Mouse (Mus musculus): ENCODE results near the gene Znrd1. TPM values are rescaled to one million over a fixed set of nuclear protein-coding genes. Genes with fewer than 3 reads are reported as not detected.
A peak's percentile ranks its signal among the peaks of the same experiment; 100 is the strongest.

Gene Znrd1
- polyA plus RNA-seq, 1 experiment = 58.7 TPM

- H3K36me3 ChIP-seq (ENCODE audit: control insufficient read depth, insufficient read depth, low read length) = peaks cover 6% of the 10 kb centered on the region
- WGBS = 10% methylated on average over 9 of the region's 9 CpGs
- no peak overlapping the region; the same call in 1 of the 2 replicates for H3K27ac ChIP-seq (ENCODE audit: control insufficient read depth, insufficient read depth, low read length)
- peak; percentile 60 for DNase-seq
- peaks cover 28% of the 10 kb centered on the region for H3K4me1 ChIP-seq (replicated peaks; ENCODE audit: control insufficient read depth, insufficient read depth, low read length)
- no peak for TF ChIP-seq POLR2A (IDR thresholded peaks at IDR 0.05; ENCODE audit: control insufficient read depth, extremely low read depth, insufficient read depth, low read length, poor library complexity)
- no peak for TF ChIP-seq CTCF (IDR thresholded peaks at IDR 0.05; ENCODE audit: borderline replicate concordance, control insufficient read depth, extremely low read depth, insufficient read depth, low read length, poor library complexity)
- peaks cover 8% of the 10 kb centered on the region; the same call in 1 of the 2 replicates for H3K27me3 ChIP-seq (ENCODE audit: control insufficient read depth, insufficient read depth, low read length)
- no peak overlapping the region for H3K4me3 ChIP-seq (ENCODE audit: control insufficient read depth, insufficient read depth, low read length)
These were observed 14.1 kb downstream of the Znrd1 start for GRCm38 (mm10) chr17:36944121-36944775.

DNA sequence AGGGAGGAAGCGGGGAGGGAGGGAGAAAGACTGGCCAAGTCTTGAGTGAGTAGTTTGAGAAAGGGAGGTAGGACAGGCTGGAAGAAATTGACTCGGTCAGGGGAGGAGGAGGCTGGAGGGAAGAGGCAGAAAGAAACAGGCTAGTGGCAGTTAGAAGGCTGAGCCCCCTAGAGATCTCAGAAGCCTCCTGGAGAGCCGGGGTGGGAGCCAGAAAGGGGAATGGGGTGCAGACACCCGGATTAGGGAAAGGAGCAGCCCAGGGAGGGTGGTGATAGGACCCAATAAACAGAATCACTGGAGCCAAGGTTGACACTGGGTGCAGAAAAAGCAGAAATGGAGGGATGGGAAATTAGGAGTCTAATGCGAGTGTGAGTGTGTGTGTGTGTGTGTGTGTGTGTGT is 14.7 kb downstream of the Znrd1 start:
- peak overlapping the region; percentile 17 for H3K4me3 ChIP-seq (ENCODE audit: control insufficient read depth, insufficient read depth, low read length)
- peaks cover 8% of the 10 kb centered on the region; the same call in 1 of the 2 replicates for H3K27me3 ChIP-seq (ENCODE audit: control insufficient read depth, insufficient read depth, low read length)
- H3K27ac ChIP-seq (ENCODE audit: control insufficient read depth, insufficient read depth, low read length) = no peak overlapping the region
- no peak for DNase-seq
- WGBS = 14% methylated on average over 5 of the region's 5 CpGs
- TF ChIP-seq POLR2A (IDR thresholded peaks at IDR 0.05; ENCODE audit: control insufficient read depth, extremely low read depth, insufficient read depth, low read length, poor library complexity) = no peak
- TF ChIP-seq CTCF (IDR thresholded peaks at IDR 0.05; ENCODE audit: borderline replicate concordance, control insufficient read depth, extremely low read depth, insufficient read depth, low read length, poor library complexity) = no peak
- peaks cover 28% of the 10 kb centered on the region for H3K4me1 ChIP-seq (replicated peaks; ENCODE audit: control insufficient read depth, insufficient read depth, low read length)
- peaks cover under 1% of the 10 kb centered on the region for H3K36me3 ChIP-seq (ENCODE audit: control insufficient read depth, insufficient read depth, low read length)

DNA sequence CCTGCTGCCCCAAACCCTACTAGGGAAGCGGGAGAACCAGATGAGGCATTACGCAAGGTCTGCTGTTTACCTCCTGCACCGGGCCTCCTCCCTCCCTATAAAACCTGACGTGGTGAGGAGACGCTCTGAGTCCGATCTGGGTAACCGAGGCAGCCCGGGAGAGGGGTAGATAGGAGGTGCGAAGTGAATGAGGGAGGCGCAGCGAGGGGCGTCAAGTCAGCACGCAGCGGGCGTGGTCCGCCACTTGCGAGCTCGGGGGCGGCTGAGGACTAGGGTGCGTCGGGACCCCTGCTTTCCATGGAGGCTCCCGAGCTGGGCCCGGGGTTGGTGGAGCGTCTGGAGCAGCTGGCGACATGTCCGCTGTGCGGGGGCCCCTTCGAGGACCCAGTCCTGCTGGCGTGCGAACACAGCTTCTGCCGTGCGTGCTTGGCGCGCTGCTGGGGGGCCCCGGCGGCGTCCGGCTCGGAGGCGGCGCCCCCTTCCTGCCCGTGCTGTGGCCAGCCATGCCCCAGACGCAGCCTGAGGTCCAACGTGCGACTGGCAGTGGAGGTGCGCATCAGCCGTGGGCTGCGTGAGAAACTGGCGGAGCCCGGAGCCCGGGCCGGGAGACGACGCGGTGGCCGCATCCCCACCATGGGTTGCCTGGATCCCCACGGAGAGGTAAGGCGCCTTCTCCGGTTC is 15.4 kb downstream of the Znrd1 start, which contains the start of gene Rnf39:
Rnf39 (plus strand) TSS at position 128 of the 681 bp plus-strand sequence.
- Histone ChIP-seq H3K27me3 (ENCODE audit: control insufficient read depth, insufficient read depth, low read length) (peaks cover 8% of the 10 kb centered on the region; the same call in 1 of the 2 replicates), H3K36me3 (ENCODE audit: control insufficient read depth, insufficient read depth, low read length) (no peaks in the 10 kb centered on the region), H3K27ac (ENCODE audit: control insufficient read depth, insufficient read depth, low read length) (no peak within 1 kb of the TSS), H3K4me1 (replicated peaks; ENCODE audit: control insufficient read depth, insufficient read depth, low read length) (peaks cover 28% of the 10 kb centered on the region), H3K4me3 (ENCODE audit: control insufficient read depth, insufficient read depth, low read length) (peak within 1 kb of the TSS; percentile 43)
- 3% methylated on average over 59 of the region's 59 CpGs for WGBS
- DNase-seq = peak; percentile 25
- TF ChIP-seq POLR2A (IDR thresholded peaks at IDR 0.05; ENCODE audit: control insufficient read depth, extremely low read depth, insufficient read depth, low read length, poor library complexity) = no peak
- TF ChIP-seq CTCF (IDR thresholded peaks at IDR 0.05; ENCODE audit: borderline replicate concordance, control insufficient read depth, extremely low read depth, insufficient read depth, low read length, poor library complexity) = no peak

- TF ChIP-seq POLR2A (IDR thresholded peaks at IDR 0.05; ENCODE audit: control insufficient read depth, extremely low read depth, insufficient read depth, low read length, poor library complexity) = 0 out of 2 replicates have a peak, but pooled peaks have one; percentile 24
- no peak for TF ChIP-seq CTCF (IDR thresholded peaks at IDR 0.05; ENCODE audit: borderline replicate concordance, control insufficient read depth, extremely low read depth, insufficient read depth, low read length, poor library complexity)
- peaks cover 27% of the 10 kb centered on the region for H3K4me1 ChIP-seq (replicated peaks; ENCODE audit: control insufficient read depth, insufficient read depth, low read length)
- under 1% methylated on average over 10 of the region's 10 CpGs for WGBS
- no peaks in the 10 kb centered on the region for H3K36me3 ChIP-seq (ENCODE audit: control insufficient read depth, insufficient read depth, low read length)
- DNase-seq = peak; percentile 32
- no peak overlapping the region for H3K27ac ChIP-seq (ENCODE audit: control insufficient read depth, insufficient read depth, low read length)
- peak overlapping the region; percentile 43 for H3K4me3 ChIP-seq (ENCODE audit: control insufficient read depth, insufficient read depth, low read length)
- H3K27me3 ChIP-seq (ENCODE audit: control insufficient read depth, insufficient read depth, low read length) = peaks cover 7% of the 10 kb centered on the region; the same call in 1 of the 2 replicates
These were observed 16.0 kb downstream of the Znrd1 start for GRCm38 (mm10) chr17:36942391-36942790.

- 83% methylated on average over 2 of the region's 2 CpGs for WGBS
- Histone ChIP-seq H3K36me3 (ENCODE audit: control insufficient read depth, insufficient read depth, low read length) (no peaks in the 10 kb centered on the region), H3K27me3 (ENCODE audit: control insufficient read depth, insufficient read depth, low read length) (no peaks in the 10 kb centered on the region; the same call in 1 of the 2 replicates), H3K4me1 (replicated peaks; ENCODE audit: control insufficient read depth, insufficient read depth, low read length) (peaks cover 10% of the 10 kb centered on the region), H3K4me3 (ENCODE audit: control insufficient read depth, insufficient read depth, low read length) (no peak overlapping the region), H3K27ac (ENCODE audit: control insufficient read depth, insufficient read depth, low read length) (no peak overlapping the region)
- no peak for DNase-seq
- TF ChIP-seq POLR2A (IDR thresholded peaks at IDR 0.05; ENCODE audit: control insufficient read depth, extremely low read depth, insufficient read depth, low read length, poor library complexity) (no peak), CTCF (IDR thresholded peaks at IDR 0.05; ENCODE audit: borderline replicate concordance, control insufficient read depth, extremely low read depth, insufficient read depth, low read length, poor library complexity) (no peak)
These were observed 20.3 kb downstream of the Znrd1 start for GRCm38 (mm10) chr17:36938056-36938455.

GRCm38 (mm10) chr17:36931806-36932205 is 26.6 kb downstream of the Znrd1 start:
- H3K27me3 ChIP-seq (ENCODE audit: control insufficient read depth, insufficient read depth, low read length) = no peaks in the 10 kb centered on the region
- H3K4me3 ChIP-seq (ENCODE audit: control insufficient read depth, insufficient read depth, low read length) = no peak overlapping the region
- no peak for TF ChIP-seq CTCF (IDR thresholded peaks at IDR 0.05; ENCODE audit: borderline replicate concordance, control insufficient read depth, extremely low read depth, insufficient read depth, low read length, poor library complexity)
- no peak for TF ChIP-seq POLR2A (IDR thresholded peaks at IDR 0.05; ENCODE audit: control insufficient read depth, extremely low read depth, insufficient read depth, low read length, poor library complexity)
- no peak overlapping the region for H3K27ac ChIP-seq (ENCODE audit: control insufficient read depth, insufficient read depth, low read length)
- no peaks in the 10 kb centered on the region for H3K36me3 ChIP-seq (ENCODE audit: control insufficient read depth, insufficient read depth, low read length)
- DNase-seq = no peak
- no peaks in the 10 kb centered on the region for H3K4me1 ChIP-seq (replicated peaks; ENCODE audit: control insufficient read depth, insufficient read depth, low read length)
- WGBS = 80% methylated on average over 2 of the region's 2 CpGs
